Mouse (Mus musculus) monocyte, adult 5-6 weeks (primary cell): Measurements from ENCODE around the gene Gm5039. TPM values are rescaled to one million over a fixed set of nuclear protein-coding genes. Genes with fewer than 3 reads are reported as not detected.
"Not testable (repeated sequence)": the region's sequence is repeated elsewhere in the genome, so short reads cannot be mapped to it uniquely, and the experiment has no call there.

Experiments
- ATAC-seq: fragments of 153-309, 156-312 bp; replicated peaks from 2 replicates; pipeline ENCODE4 v1.8.0; 2017; ENCODE audit warnings: mild to moderate bottlenecking; ENCODE audit not compliant: low TSS enrichment, insufficient number of reproducible peaks, severe bottlenecking, poor library complexity, low FRiP score
- total RNA-seq: library from RNA; stranded (forward); fragments of 200-1000, 200-491, 200-594 nt; gene quantifications from 3 replicates; pipeline ENCODE4 v1.2.3, GENCODE M21; 2017

Gm5039 gene
- total RNA-seq: not detected in 3 replicates

GRCm38 (mm10) chr12:88323926-88324325 is at the start of gene Gm5039:
TSS of gene Gm5039 (minus strand) at chr12:88324026.
- ATAC-seq: not testable (repeated sequence)

DNA sequence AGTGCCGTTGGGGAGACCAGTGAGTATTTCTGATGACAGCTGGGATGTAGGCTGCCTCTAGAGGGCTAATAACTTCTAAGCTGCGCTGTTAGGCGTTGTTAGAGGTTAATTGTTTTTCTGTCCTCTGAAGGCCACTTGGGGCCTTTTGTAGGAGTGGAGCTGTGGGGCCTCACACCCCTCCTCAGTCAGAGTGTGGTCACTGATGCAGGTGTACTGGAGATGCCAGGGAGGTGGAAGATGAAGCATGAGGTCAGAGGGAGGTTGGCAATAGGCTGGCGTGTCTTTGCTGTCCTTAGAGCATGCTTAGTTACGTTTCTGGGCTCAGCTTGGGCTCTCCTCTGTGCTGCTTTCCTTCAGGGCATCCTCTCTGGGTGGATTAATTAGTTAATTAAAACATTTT is 48.2 kb upstream of the Gm5039 start:
- no peak for ATAC-seq

- not testable (repeated sequence) for ATAC-seq
These were observed 46.5 kb upstream of the Gm5039 start for GRCm38 (mm10) chr12:88370321-88370720.

GRCm38 (mm10) chr12:88369690-88370089 is 45.9 kb upstream of the Gm5039 start:
- not testable (repeated sequence) for ATAC-seq

DNA sequence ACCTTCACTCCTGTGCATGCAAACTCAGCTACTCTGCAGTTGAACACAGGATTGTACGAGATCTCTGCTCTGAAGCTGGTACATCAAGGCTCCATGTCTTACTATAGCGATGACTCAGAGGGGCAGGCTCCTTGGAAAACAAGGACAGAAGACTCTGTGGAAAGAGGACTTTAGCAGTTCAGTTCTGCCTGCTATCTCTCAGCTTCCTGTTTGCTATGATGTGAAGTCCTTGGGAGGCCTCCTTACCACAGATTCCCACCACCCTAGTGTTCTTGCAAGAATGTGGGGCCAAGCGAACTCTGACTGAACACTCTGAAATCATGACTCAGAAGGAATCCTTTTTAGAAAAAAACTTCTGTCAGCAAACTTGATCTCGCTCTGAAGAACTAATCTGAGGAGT is 44.8 kb upstream of the Gm5039 start:
- ATAC-seq: no peak

GRCm38 (mm10) chr12:88367673-88368072 is 43.8 kb upstream of the Gm5039 start:
- no peak for ATAC-seq

DNA sequence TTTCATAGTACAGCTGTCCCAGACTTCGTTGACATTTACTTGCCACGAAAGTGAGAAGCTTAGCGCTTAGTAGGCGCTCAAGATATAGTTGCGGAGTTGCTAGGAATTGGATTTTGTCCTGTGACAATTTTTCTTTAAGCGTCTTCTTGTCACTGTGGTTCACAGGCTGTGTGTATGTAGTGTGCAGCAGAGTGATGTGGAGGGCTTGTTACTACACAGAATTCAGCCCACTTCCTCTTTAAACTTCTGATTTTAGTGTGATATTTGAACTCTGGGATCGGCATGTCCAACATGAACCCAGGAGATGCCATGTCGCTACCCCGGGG is 37.3 kb upstream of the Gm5039 start:
- ATAC-seq: no peak

GRCm38 (mm10) chr12:88360441-88361119 is 36.8 kb upstream of the Gm5039 start, which contains the start of gene Adck1:
TSS of gene Adck1 (plus strand) at chr12:88360554.
- ATAC-seq: peak; percentile 91

DNA sequence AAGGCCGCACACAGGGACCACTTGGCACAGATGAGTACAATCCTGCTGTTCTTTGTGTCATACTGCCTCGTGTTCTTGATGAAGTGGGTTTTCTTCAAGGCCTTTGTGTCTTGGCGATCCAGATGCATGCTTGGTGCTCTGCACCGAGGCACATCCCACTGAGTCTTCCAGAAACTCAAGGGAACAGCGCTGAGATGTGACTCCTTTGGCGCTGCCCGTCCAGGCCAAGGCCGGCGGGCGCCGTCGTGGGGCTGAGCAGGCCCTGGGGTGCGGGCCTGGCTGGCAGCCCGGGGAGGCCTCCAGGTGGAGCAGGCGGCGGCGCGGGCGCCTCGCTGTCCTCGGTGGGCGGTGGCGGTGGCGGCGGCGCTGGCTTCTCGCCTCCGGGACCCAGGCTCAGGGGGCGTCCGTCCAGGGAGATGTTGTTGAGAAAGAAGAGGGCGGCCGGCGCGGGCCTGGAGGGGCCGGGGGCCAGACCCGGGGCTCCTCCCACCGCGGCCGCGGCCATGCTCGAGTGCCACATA is 30.4 kb upstream of the Gm5039 start:
- ATAC-seq: no peak

DNA sequence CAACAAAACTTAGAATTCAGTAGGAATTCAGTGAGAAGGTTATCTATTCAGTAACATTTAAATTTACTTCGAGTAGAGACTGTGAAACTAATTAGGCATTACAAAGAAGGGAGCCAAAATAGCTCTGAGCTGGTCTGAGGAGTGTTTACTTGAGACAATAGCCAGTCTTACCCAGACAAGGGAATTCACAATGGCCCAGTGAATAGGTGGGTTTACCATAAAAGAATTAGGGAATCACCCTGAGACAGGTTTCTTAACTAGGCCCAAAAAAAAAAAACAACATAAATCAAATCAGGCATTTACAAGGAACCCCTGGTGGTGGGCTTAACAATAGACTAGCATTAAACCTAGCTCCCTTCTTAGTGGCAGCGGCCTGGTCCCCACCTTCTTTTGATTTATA is 17.5 kb upstream of the Gm5039 start:
- not testable (repeated sequence) for ATAC-seq

- ATAC-seq: not testable (repeated sequence)
These were observed 13.0 kb upstream of the Gm5039 start for GRCm38 (mm10) chr12:88336662-88337413.

DNA sequence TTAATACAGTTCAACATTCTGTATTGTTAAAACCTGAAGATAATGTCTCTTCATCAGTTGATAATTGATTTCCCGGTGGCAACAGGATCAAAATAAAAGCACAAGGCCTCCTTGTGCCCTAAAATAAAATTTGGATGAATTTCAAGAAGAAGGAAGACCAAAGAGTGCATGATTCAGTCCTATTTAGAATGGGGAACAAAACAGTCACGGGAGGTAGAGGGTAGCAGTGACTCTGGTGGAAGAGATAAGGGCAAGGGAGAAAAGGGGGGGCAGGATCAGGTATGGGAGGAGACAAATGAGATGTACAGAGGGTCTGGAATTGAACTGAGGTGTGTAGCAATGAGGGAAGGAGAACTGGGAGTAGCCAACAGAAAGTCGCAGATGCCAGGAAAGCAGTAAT is 9.3 kb downstream of the Gm5039 start:
- no peak for ATAC-seq

- ATAC-seq: not testable (repeated sequence)
These were observed 26.7 kb downstream of the Gm5039 start for GRCm38 (mm10) chr12:88297171-88297570.

DNA sequence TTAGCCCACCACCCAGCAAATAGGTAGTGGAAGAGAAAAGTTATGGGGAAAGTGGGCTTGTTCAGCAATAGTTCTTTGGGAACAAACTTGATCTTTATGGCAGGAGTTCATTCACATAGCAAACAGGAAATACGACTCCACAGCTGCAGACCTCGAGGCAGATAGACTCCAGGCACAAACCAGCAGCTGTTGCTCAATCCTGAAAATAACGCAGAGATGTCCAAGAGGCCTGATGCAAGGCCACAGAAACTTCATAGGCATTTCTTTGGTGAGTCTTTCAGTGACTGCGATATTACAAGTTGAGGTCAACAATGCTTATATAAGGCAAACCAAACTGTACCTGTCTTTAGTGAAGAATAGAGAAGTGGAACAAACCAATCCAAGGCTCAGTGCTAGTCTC is 30.7 kb downstream of the Gm5039 start:
- not testable (repeated sequence) for ATAC-seq

- not testable (repeated sequence) for ATAC-seq
These were observed 38.6 kb downstream of the Gm5039 start for GRCm38 (mm10) chr12:88285224-88285623.

DNA sequence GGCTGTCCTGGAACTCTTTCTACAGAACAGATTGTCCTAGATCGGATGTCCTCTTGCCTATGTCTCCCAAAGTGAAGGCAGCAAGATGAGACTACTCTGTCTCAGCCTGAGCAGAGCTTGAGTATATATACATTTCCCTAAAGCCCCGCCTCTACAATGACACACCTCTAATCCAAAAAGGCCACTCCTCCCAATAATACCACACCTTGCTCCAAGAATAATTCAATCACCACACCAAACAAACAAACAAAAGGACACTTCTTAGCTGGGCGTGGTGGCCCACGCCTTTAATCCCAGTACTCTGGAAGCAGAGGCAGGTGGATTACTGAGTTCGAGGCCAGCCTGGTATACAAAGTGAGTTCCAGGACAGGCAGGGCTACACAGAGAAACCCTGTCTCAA is 49.4 kb downstream of the Gm5039 start, which contains the start of gene Gm5662:
TSS of gene Gm5662 (minus strand) at position 101 of the 400 bp plus-strand sequence.
- not testable (repeated sequence) for ATAC-seq
